Mouse (Mus musculus) E14TG2a.4 (cell line): ENCODE results near the gene Gm7945.
"Not testable (repeated sequence)": the region's sequence is repeated elsewhere in the genome, so short reads cannot be mapped to it uniquely, and the experiment has no call there.

Source experiments
- H3K27me3 ChIP-seq: 2 replicates; pipeline ENCODE4 v1.6.1; 2014; ENCODE audit warnings: low read length, control low read depth; ENCODE audit not compliant: insufficient read depth
- H3K36me3 ChIP-seq: 2 replicates; pipeline ENCODE4 v1.6.1; 2014; ENCODE audit warnings: low read length, control low read depth; ENCODE audit not compliant: insufficient read depth
- H3K4me1 ChIP-seq: replicated peaks from 2 replicates; pipeline ENCODE4 v1.6.1; 2014; ENCODE audit warnings: low read depth, low read length, control low read depth
- H3K4me3 ChIP-seq: replicated peaks from 2 replicates; pipeline ENCODE4 v1.5.1; 2014; ENCODE audit warnings: mild to moderate bottlenecking, low read length
- H3K9me3 ChIP-seq: 2 replicates; pipeline ENCODE4 v1.6.1; 2014; ENCODE audit warnings: low read length, control low read depth
- CTCF ChIP-seq: conservative IDR thresholded peaks from 2 replicates; pipeline ENCODE4 v1.5.1; 2014; ENCODE audit warnings: low read length

Gm7945 gene

DNA sequence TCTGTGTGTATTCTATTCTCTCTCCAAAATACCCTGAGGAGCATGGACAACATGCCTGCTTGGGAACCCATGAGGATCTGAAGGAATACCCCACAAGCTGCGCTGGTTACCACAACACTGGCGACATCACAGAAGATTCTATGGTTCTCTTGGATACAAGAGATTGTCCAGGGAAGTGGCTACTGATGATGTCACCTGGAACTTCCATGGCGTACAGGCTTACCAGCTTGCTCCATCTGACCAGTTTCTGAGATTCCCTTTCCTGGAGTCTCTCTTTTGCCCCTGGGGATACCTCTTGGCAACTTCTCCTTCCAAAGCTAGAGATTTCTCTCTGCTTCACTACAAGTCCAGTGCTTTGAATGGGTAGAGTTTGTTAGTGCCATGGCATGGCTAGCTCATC lies at the start of gene Gm7945:
Gm7945 (minus strand) TSS at position 101 of the 400 bp plus-strand sequence.
- H3K4me3 ChIP-seq, H3K9me3 ChIP-seq, H3K27me3 ChIP-seq, H3K4me1 ChIP-seq, H3K36me3 ChIP-seq: not testable (repeated sequence)

DNA sequence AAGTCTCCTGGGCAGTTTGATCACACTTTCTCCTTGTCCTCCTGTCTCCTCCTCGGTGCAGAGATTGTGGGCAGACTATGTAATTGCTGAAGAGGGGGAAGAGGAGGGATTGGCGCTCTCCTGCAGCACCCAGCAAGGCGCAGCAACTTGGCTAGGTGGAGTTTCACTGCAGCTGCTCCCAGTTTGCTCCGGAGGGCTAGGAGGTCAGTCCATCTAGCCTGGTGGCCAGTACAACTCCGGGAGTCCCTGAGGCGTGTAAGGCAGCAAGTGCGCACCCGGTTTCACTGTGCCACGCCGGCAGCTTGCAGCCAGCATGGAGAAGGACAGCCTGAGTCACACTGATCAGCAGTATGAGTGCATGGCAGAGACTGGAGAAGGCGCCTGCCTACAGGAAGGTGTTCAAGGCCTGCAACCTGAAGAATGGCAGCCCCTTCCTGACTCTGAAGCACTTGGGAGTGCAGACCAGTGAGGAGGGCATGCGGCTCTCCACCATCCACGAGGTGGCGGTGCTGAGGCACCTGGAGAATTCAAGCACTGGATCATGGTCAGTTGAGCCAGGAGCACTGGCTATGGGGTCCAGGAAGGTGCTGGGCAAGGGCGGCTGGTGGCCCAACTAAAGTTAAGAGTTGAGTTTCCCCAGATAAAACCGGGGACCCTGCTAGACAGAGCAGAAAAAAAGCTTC lies 39.4 kb upstream of the Gm7945 start:
- not testable (repeated sequence) for H3K4me1 ChIP-seq, H3K36me3 ChIP-seq, H3K9me3 ChIP-seq, H3K27me3 ChIP-seq
- H3K4me3 ChIP-seq: 0 out of 2 replicates have a peak overlapping the region, but pooled peaks have one; percentile 39
- TF ChIP-seq CTCF: peak; percentile 21; the same call in 1 of the 2 replicates

DNA sequence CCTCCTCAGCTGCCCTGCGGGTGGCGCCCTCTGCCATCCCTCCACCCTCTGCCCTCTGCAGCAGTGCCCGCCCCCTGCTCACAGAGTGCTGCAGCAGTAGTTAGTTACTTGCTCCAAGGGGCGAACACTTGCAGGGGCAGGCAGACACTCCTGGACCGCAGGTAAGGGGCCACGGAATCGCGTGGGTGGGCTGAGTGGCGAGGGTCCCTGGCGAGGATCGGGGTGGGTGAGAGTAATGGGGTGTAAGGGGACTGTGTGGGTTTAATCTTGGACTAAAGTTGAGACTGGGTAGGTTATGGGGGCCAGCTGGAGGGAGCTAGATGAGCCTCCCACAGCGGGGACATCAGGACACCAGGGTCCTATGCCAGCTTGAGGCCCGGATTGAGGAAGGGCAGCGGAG lies 38.5 kb upstream of the Gm7945 start:
- H3K27me3 ChIP-seq, H3K4me3 ChIP-seq, H3K9me3 ChIP-seq, H3K4me1 ChIP-seq, H3K36me3 ChIP-seq: not testable (repeated sequence)

GRCm38 (mm10) chr14:41408181-41408580 lies 22.0 kb upstream of the Gm7945 start, which contains the start of gene Gm6482:
Gene Gm6482 (minus strand): TSS chr14:41408281.
- not testable (repeated sequence) for H3K9me3 ChIP-seq, H3K36me3 ChIP-seq, H3K4me1 ChIP-seq, H3K4me3 ChIP-seq, H3K27me3 ChIP-seq

- not testable (repeated sequence) for H3K36me3 ChIP-seq, H3K4me3 ChIP-seq, H3K27me3 ChIP-seq, H3K4me1 ChIP-seq, H3K9me3 ChIP-seq
Measured at GRCm38 (mm10) chr14:41348309-41348708, 37.9 kb downstream of the Gm7945 start, which contains the start of gene Gm5798. Gene Gm5798 (plus strand): TSS chr14:41348609.
